Mouse (Mus musculus): ENCODE measurements around the gene Tmem117. TPM values are rescaled to one million over a fixed set of nuclear protein-coding genes. Genes with fewer than 3 reads are reported as not detected.

The Tmem117 gene
- total and polyA plus RNA-seq, 2 experiments from 2014 or later, result 17.4 to 21.6 TPM

GRCm38 (mm10) chr15:94933044-94933443 lies 304.0 kb downstream of the Tmem117 start:
- 61% methylated on average over 4 of the region's 4 CpGs for WGBS
- no peak overlapping the region for H3K4me2 ChIP-seq (ENCODE audit: low read depth, low read length)
- H3K27me3 ChIP-seq (ENCODE audit: insufficient read depth, low read length), result no peaks in the 10 kb centered on the region
- no peaks in the 10 kb centered on the region for H3K36me3 ChIP-seq (ENCODE audit: insufficient read depth, low read length)
- H3K4me1 ChIP-seq (ENCODE audit: insufficient read depth, low read length), result no peaks in the 10 kb centered on the region
- DNase-seq (ENCODE audit: low spot score) (no peak), ATAC-seq (no peak)
- H3K27ac ChIP-seq, result no peak overlapping the region
- no peak overlapping the region for H3K9ac ChIP-seq (replicated peaks; ENCODE audit: low read length)
- no peak overlapping the region for H3K4me3 ChIP-seq (ENCODE audit: low read length)
- no peaks in the 10 kb centered on the region for H3K9me3 ChIP-seq (ENCODE audit: low read length)
- TF ChIP-seq CTCF (IDR thresholded peaks at IDR 0.05; ENCODE audit: low read depth), result no peak

- Histone ChIP-seq H3K4me1 (ENCODE audit: insufficient read depth, low read length) (no peaks in the 10 kb centered on the region), H3K36me3 (ENCODE audit: insufficient read depth, low read length) (no peaks in the 10 kb centered on the region), H3K4me3 (ENCODE audit: low read length) (no peak overlapping the region), H3K9ac (replicated peaks; ENCODE audit: low read length) (no peak overlapping the region), H3K27ac (no peak overlapping the region), H3K9me3 (ENCODE audit: low read length) (no peaks in the 10 kb centered on the region), H3K27me3 (ENCODE audit: insufficient read depth, low read length) (no peaks in the 10 kb centered on the region), H3K4me2 (ENCODE audit: low read depth, low read length) (no peak overlapping the region)
- ATAC-seq (no peak), DNase-seq (ENCODE audit: low spot score) (peak; percentile 52)
- TF ChIP-seq CTCF (IDR thresholded peaks at IDR 0.05; ENCODE audit: low read depth), result no peak
- 27% methylated on average over 3 of the region's 3 CpGs for WGBS
Measured at GRCm38 (mm10) chr15:94933480-94933879, 304.4 kb downstream of the Tmem117 start.

DNA sequence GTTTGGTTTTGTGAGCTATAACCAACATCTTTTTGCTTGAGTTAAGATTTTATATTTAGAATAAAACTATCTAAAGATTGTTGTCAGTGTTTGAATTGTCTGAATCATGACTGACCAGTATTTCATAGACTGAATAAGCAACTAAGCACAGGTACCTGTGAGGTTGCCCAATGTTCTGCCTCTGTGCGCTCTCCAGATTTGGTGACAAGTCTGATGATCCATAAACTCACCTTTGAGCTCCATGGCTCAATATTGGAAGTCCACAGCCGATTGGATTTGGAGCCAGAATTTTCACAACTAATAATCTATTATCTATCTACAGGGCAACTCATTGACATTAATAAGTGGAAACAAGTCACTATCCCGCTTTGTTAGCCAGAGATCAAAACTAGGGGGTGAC lies 312.9 kb downstream of the Tmem117 start:
- no peaks in the 10 kb centered on the region for H3K9me3 ChIP-seq (ENCODE audit: low read length)
- no peak for DNase-seq (ENCODE audit: low spot score)
- 93% methylated on average over 3 of the region's 3 CpGs for WGBS
- TF ChIP-seq CTCF (IDR thresholded peaks at IDR 0.05; ENCODE audit: low read depth), result no peak
- no peak for ATAC-seq
- H3K4me2 ChIP-seq (ENCODE audit: low read depth, low read length), result no peak overlapping the region
- no peaks in the 10 kb centered on the region for H3K36me3 ChIP-seq (ENCODE audit: insufficient read depth, low read length)
- no peaks in the 10 kb centered on the region for H3K4me1 ChIP-seq (ENCODE audit: insufficient read depth, low read length)
- H3K27me3 ChIP-seq (ENCODE audit: insufficient read depth, low read length), result no peaks in the 10 kb centered on the region
- no peak overlapping the region for H3K27ac ChIP-seq
- no peak overlapping the region for H3K4me3 ChIP-seq (ENCODE audit: low read length)
- no peak overlapping the region for H3K9ac ChIP-seq (replicated peaks; ENCODE audit: low read length)

DNA sequence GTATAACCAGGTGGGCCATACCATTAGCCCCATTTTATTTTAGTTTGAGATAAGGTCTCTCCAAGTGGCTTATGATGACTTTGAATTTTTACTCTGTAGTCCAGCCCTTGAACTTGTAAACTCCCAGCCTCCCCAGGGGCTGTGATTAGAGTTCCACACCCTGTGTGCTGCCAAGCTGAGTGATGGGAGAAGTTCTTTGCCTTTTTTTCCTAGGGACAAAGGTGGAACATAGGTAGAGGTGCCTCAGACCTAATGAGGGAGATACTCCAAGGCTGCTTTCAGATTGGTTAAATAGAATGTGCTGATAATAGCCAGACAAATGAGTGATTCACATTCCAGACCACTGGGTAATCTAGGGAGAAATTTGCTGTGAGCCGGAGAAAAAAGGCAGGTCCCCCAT lies 313.4 kb downstream of the Tmem117 start:
- 44% methylated on average over 1 of the region's 1 CpGs for WGBS

GRCm38 (mm10) chr15:94943891-94944290 lies 314.9 kb downstream of the Tmem117 start:
- H3K27ac ChIP-seq, result no peak overlapping the region
- WGBS, result 69% methylated on average over 5 of the region's 5 CpGs
- H3K36me3 ChIP-seq (ENCODE audit: insufficient read depth, low read length), result no peaks in the 10 kb centered on the region
- no peaks in the 10 kb centered on the region for H3K27me3 ChIP-seq (ENCODE audit: insufficient read depth, low read length)
- no peak overlapping the region for H3K4me3 ChIP-seq (ENCODE audit: low read length)
- no peak overlapping the region for H3K4me2 ChIP-seq (ENCODE audit: low read depth, low read length)
- no peak for TF ChIP-seq CTCF (IDR thresholded peaks at IDR 0.05; ENCODE audit: low read depth)
- H3K9ac ChIP-seq (replicated peaks; ENCODE audit: low read length), result no peak overlapping the region
- DNase-seq (ENCODE audit: low spot score), result no peak
- no peaks in the 10 kb centered on the region for H3K9me3 ChIP-seq (ENCODE audit: low read length)
- no peaks in the 10 kb centered on the region for H3K4me1 ChIP-seq (ENCODE audit: insufficient read depth, low read length)
- ATAC-seq, result no peak

More for the DNA sequence above, 313.4 kb downstream of the Tmem117 start:
- no peaks in the 10 kb centered on the region for H3K9me3 ChIP-seq (ENCODE audit: low read length)
- no peaks in the 10 kb centered on the region for H3K36me3 ChIP-seq (ENCODE audit: insufficient read depth, low read length)
- DNase-seq (ENCODE audit: low spot score) (no peak), ATAC-seq (no peak)
- H3K4me1 ChIP-seq (ENCODE audit: insufficient read depth, low read length), result no peaks in the 10 kb centered on the region
- no peak overlapping the region for H3K4me3 ChIP-seq (ENCODE audit: low read length)
- H3K27me3 ChIP-seq (ENCODE audit: insufficient read depth, low read length), result no peaks in the 10 kb centered on the region
- TF ChIP-seq CTCF (IDR thresholded peaks at IDR 0.05; ENCODE audit: low read depth), result no peak
- H3K27ac ChIP-seq, result no peak overlapping the region
- H3K9ac ChIP-seq (replicated peaks; ENCODE audit: low read length), result no peak overlapping the region
- no peak overlapping the region for H3K4me2 ChIP-seq (ENCODE audit: low read depth, low read length)

DNA sequence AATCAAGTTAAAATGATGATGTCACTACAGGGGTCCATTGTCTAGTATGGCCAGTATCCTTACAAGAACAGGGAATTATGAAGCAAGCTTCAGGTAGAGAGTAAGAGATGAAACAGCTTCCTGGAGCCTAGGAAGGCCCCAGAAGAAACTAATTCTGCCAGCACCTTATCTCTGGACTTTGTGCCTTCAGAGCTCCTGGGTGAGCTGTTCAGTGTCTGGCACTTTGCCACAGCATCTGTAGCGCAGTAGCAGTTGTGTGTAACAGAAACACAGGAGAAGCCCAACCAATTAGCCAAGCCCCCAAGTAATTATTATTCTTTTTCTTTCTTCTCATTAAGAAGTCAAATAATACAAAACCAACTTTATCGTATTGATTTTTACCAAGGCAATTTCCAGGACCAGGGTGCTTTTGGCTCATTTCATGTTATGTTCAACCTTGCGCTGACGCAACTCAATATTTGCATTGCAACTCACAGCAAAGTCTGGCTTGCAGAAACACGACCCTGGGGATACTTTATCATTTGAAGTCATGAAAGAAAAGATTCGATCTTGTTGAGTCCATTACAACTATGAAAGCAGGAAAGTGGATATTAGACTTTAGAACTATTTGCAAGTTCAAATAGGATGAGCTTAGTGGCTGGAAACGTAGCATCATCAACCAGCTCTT lies 322.5 kb downstream of the Tmem117 start:
- DNase-seq (ENCODE audit: low spot score) (no peak), ATAC-seq (no peak)
- Histone ChIP-seq H3K36me3 (ENCODE audit: insufficient read depth, low read length) (no peaks in the 10 kb centered on the region), H3K4me2 (ENCODE audit: low read depth, low read length) (no peak overlapping the region), H3K27ac (no peak overlapping the region), H3K9me3 (ENCODE audit: low read length) (no peaks in the 10 kb centered on the region), H3K4me3 (ENCODE audit: low read length) (no peak overlapping the region), H3K27me3 (ENCODE audit: insufficient read depth, low read length) (no peaks in the 10 kb centered on the region), H3K9ac (replicated peaks; ENCODE audit: low read length) (no peak overlapping the region), H3K4me1 (ENCODE audit: insufficient read depth, low read length) (no peaks in the 10 kb centered on the region)
- no peak for TF ChIP-seq CTCF (IDR thresholded peaks at IDR 0.05; ENCODE audit: low read depth)
- 84% methylated on average over 7 of the region's 7 CpGs for WGBS

- Histone ChIP-seq H3K4me2 (ENCODE audit: low read depth, low read length) (no peak overlapping the region), H3K4me3 (ENCODE audit: low read length) (no peak overlapping the region), H3K4me1 (ENCODE audit: insufficient read depth, low read length) (no peaks in the 10 kb centered on the region), H3K36me3 (ENCODE audit: insufficient read depth, low read length) (no peaks in the 10 kb centered on the region), H3K9ac (replicated peaks; ENCODE audit: low read length) (no peak overlapping the region), H3K9me3 (ENCODE audit: low read length) (no peaks in the 10 kb centered on the region), H3K27me3 (ENCODE audit: insufficient read depth, low read length) (no peaks in the 10 kb centered on the region), H3K27ac (no peak overlapping the region)
- no peak for DNase-seq (ENCODE audit: low spot score)
- no peak for ATAC-seq
- WGBS, result 71% methylated on average over 3 of the region's 3 CpGs
- TF ChIP-seq CTCF (IDR thresholded peaks at IDR 0.05; ENCODE audit: low read depth), result no peak
Measured at GRCm38 (mm10) chr15:94956697-94957096, 327.7 kb downstream of the Tmem117 start.
